Mouse (Mus musculus) midbrain, embryonic 11.5 days (tissue): ENCODE measurements at regions not wholly inside any gene's neighbourhood (a gene's known extent, or its start where the extent isn't known, plus 50 kb on each side); places are given as distances from the start of the nearest gene placed in this dataset.

ENCODE experiments used
- ATAC-seq: fragments of 200-750 bp; cut with Nextera tagmentation; 2 replicates; pipeline ENCODE4 v1.8.0; 2017; ENCODE audit warnings: moderate TSS enrichment, moderate library complexity; ENCODE audit not compliant: low FRiP score
- DNase-seq: peaks from one replicate; pipeline ENCODE4 v3.0.0; 2015; ENCODE audit warnings: low spot score; ENCODE audit errors: missing footprints
- H3K27ac ChIP-seq: fragments of 300-500 bp; sonication (generic); 2 replicates; pipeline ENCODE4 v1.5.1; 2014; ENCODE audit warnings: low read depth, low read length
- H3K27me3 ChIP-seq: fragments of 300-500 bp; sonication (generic); 2 replicates; pipeline ENCODE4 v1.6.1; 2014; ENCODE audit warnings: mild to moderate bottlenecking, low read length, moderate library complexity, mixed read lengths; ENCODE audit not compliant: control insufficient read depth, insufficient read depth
- H3K36me3 ChIP-seq: fragments of 300-500 bp; sonication (generic); 2 replicates; pipeline ENCODE4 v1.6.1; 2014; ENCODE audit warnings: mild to moderate bottlenecking, low read length, moderate library complexity, mixed read lengths; ENCODE audit not compliant: control insufficient read depth, insufficient read depth
- H3K4me1 ChIP-seq: fragments of 300-500 bp; sonication (generic); 2 replicates; pipeline ENCODE4 v1.6.1; 2014; ENCODE audit warnings: low read length; ENCODE audit not compliant: control insufficient read depth, insufficient read depth
- H3K4me2 ChIP-seq: fragments of 300-500 bp; sonication (generic); 2 replicates; pipeline ENCODE4 v1.6.1; 2014; ENCODE audit warnings: mild to moderate bottlenecking, moderate library complexity
- H3K4me3 ChIP-seq: fragments of 300-500 bp; sonication (generic); 2 replicates; pipeline ENCODE4 v1.5.1; 2014; ENCODE audit warnings: low read depth, low read length
- H3K9ac ChIP-seq: fragments of 300-500 bp; sonication (generic); 2 replicates; pipeline ENCODE4 v1.6.1; 2014; ENCODE audit warnings: low read length
- H3K9me3 ChIP-seq: fragments of 300-500 bp; sonication (generic); 2 replicates; pipeline ENCODE4 v1.6.1; 2016; ENCODE audit warnings: low read length; ENCODE audit not compliant: control insufficient read depth
- WGBS: fragments of 180-500 bp; shearing (Covaris S2); extraction: QIAGEN DNeasy Blood & Tissue Kit; methylation state at CpG from one replicate; pipeline ENCODE4 v1.1.7; 2014; 5-methylcytosine and 5-hydroxymethylcytosine counted together

DNA sequence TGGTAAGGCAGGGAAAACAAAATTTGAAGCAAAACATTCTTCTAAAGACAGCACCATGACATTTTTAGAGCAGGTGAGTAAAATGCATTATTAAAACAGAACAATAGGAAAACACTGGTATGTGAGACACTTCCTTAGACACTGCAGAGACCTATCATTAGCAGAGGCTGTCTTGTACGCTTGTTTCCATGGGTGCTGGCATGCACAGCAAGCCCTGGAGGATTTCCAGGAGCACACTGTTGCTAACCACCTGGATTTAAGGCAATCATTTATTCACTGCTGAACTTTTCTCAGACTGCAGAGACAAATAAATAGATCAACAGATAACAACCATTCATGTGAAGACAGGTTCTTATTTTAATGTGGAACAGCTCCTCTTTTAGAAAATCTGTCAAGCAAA lies 127.7 kb downstream of the Pros1 start:
- no peak overlapping the region for H3K4me2 ChIP-seq
- WGBS = 78% methylated on average over 1 of the region's 1 CpGs
- H3K4me3 ChIP-seq = no peak overlapping the region
- H3K9ac ChIP-seq = no peak overlapping the region
- DNase-seq (no peak), ATAC-seq (no peak)
- no peaks in the 10 kb centered on the region for H3K9me3 ChIP-seq
- no peak overlapping the region for H3K27ac ChIP-seq
- no peaks in the 10 kb centered on the region for H3K27me3 ChIP-seq
- H3K4me1 ChIP-seq = no peaks in the 10 kb centered on the region
- H3K36me3 ChIP-seq = no peaks in the 10 kb centered on the region

DNA sequence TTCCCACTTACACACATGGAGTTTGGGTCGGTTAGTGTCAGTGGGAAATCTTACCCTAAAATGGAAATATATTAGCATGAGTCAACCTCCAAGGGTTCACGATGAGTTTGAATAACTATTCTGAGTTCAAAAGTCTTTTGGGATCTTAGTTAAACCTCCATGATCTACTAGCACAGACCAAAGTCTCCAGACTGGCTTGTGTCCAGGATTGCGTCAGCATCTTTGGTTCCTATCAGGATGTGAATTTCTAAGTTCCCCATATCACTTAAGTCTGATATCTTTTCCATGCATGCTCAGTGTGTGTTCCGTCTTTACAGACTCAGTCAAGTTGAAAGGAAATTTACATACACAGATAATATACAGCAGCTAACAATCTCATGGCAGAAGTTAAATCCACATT lies 128.5 kb downstream of the Pros1 start:
- no peaks in the 10 kb centered on the region for H3K4me1 ChIP-seq
- no peak overlapping the region for H3K4me3 ChIP-seq
- H3K4me2 ChIP-seq = no peak overlapping the region
- no peaks in the 10 kb centered on the region for H3K9me3 ChIP-seq
- WGBS = 78% methylated on average over 4 of the region's 4 CpGs
- H3K27ac ChIP-seq = no peak overlapping the region
- H3K9ac ChIP-seq = no peak overlapping the region
- no peaks in the 10 kb centered on the region for H3K36me3 ChIP-seq
- no peaks in the 10 kb centered on the region for H3K27me3 ChIP-seq
- DNase-seq (no peak), ATAC-seq (no peak)

GRCm38 (mm10) chr16:62995555-62995954 lies 141.4 kb downstream of the Pros1 start:
- DNase-seq (peak; percentile 54), ATAC-seq (no peak)
- H3K4me1 ChIP-seq = no peaks in the 10 kb centered on the region
- no peaks in the 10 kb centered on the region for H3K27me3 ChIP-seq
- H3K27ac ChIP-seq = no peak overlapping the region
- WGBS = 82% methylated on average over 3 of the region's 3 CpGs
- H3K36me3 ChIP-seq = no peaks in the 10 kb centered on the region
- no peak overlapping the region for H3K4me3 ChIP-seq
- H3K4me2 ChIP-seq = no peak overlapping the region
- H3K9me3 ChIP-seq = no peaks in the 10 kb centered on the region
- no peak overlapping the region for H3K9ac ChIP-seq

DNA sequence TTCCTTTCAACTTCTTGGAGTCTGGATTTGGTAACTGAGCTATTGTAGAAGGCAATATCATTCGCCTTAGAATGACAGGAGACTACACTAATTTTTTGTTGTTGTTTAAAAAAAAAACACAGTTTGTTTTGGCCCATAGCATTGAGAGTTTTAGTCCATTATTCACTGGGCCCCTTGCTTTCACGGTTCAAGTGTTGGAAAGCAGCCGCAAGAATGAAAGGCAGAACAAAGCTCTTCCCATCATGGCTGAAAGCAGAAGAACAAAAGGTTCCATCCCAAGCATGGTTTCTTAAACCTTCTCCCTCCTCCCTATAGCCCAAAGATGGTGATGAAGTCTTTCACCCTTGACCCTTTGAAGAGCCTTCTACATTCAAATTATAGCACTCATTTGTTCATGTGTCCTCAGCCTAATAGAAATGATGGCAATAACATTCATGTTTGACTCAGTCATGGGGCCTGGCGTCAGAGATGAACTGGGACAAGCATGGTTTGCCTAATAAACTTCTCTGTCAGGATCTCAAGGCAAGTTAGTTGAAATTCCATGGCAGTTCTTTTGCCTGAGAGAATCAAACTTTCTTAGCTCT lies 157.1 kb downstream of the Pros1 start:
- Histone ChIP-seq H3K4me1 (no peaks in the 10 kb centered on the region), H3K27me3 (no peaks in the 10 kb centered on the region), H3K27ac (no peak overlapping the region), H3K4me2 (no peak overlapping the region), H3K9ac (no peak overlapping the region), H3K4me3 (no peak overlapping the region), H3K36me3 (no peaks in the 10 kb centered on the region), H3K9me3 (no peaks in the 10 kb centered on the region)
- WGBS = 23% methylated on average over 4 of the region's 4 CpGs
- ATAC-seq = 0 out of 2 replicates have a peak, but pooled peaks have one; percentile 25
- DNase-seq = peak; percentile 85

- Histone ChIP-seq H3K9me3 (no peaks in the 10 kb centered on the region), H3K4me3 (no peak overlapping the region), H3K36me3 (no peaks in the 10 kb centered on the region), H3K9ac (no peak overlapping the region), H3K27ac (no peak overlapping the region), H3K4me1 (no peaks in the 10 kb centered on the region), H3K4me2 (no peak overlapping the region), H3K27me3 (no peaks in the 10 kb centered on the region)
- no peak for ATAC-seq
- 44% methylated on average over 7 of the region's 7 CpGs for WGBS
- DNase-seq = peak; percentile 84
Measured at GRCm38 (mm10) chr16:63014453-63014852, 160.3 kb downstream of the Pros1 start.

DNA sequence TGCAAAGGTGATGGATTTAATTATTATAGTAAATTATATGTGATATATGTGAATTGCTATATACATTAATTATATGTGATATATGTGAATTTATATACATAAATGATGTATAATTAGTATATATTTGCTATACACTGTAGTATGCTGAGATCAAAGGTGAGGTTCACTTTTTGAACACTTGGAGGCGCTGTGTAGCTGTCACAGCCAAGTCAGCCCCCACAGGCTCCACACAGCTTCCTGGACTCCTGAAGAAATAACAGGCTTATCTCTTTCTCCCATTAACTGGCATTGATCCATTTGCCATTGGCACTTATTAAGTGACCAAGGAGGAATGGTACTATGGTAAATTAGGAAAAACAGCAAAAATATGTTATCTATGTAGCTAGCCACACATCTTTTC lies 162.0 kb downstream of the Pros1 start:
- peak; percentile 63; the same call in 1 of the 2 replicates for ATAC-seq
- 38% methylated on average over 1 of the region's 1 CpGs for WGBS
- H3K27ac ChIP-seq = no peak overlapping the region
- H3K27me3 ChIP-seq = no peaks in the 10 kb centered on the region
- H3K4me3 ChIP-seq = no peak overlapping the region
- no peaks in the 10 kb centered on the region for H3K4me1 ChIP-seq
- no peaks in the 10 kb centered on the region for H3K9me3 ChIP-seq
- H3K36me3 ChIP-seq = no peaks in the 10 kb centered on the region
- DNase-seq = peak; percentile 93
- H3K4me2 ChIP-seq = no peak overlapping the region
- no peak overlapping the region for H3K9ac ChIP-seq

DNA sequence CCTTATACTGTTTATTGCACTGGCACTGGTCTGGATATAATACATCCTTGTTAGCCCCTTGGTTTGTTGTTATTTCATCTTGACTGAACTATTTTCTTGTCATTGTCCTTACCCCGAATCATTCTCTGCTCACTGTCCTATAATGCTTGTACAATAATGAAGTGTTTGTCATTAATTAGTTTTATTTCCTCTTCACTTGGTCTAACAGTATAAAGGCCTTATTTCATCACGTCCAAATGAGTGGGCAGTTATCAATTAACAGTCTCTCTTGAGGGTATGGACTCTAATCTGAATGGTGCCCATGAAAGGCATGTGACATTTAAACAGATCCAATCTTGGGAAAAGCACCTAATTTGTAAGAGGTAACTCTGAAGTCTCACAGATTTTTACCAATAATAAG lies 162.6 kb downstream of the Pros1 start:
- Histone ChIP-seq H3K4me2 (no peak overlapping the region), H3K27me3 (no peaks in the 10 kb centered on the region), H3K36me3 (no peaks in the 10 kb centered on the region), H3K4me1 (no peaks in the 10 kb centered on the region), H3K27ac (no peak overlapping the region), H3K9me3 (no peaks in the 10 kb centered on the region), H3K9ac (no peak overlapping the region), H3K4me3 (no peak overlapping the region)
- peak; percentile 60 for DNase-seq
- WGBS = 75% methylated on average over 2 of the region's 2 CpGs
- no peak for ATAC-seq

GRCm38 (mm10) chr16:63030399-63030798 lies 176.3 kb downstream of the Pros1 start:
- H3K9ac ChIP-seq = no peak overlapping the region
- 77% methylated on average over 4 of the region's 4 CpGs for WGBS
- peak; percentile 38; the same call in 1 of the 2 replicates for ATAC-seq
- DNase-seq = no peak
- no peak overlapping the region for H3K4me3 ChIP-seq
- H3K4me1 ChIP-seq = peaks cover 10% of the 10 kb centered on the region
- H3K36me3 ChIP-seq = no peaks in the 10 kb centered on the region
- H3K9me3 ChIP-seq = no peaks in the 10 kb centered on the region
- no peaks in the 10 kb centered on the region; the same call in 1 of the 2 replicates for H3K27me3 ChIP-seq
- H3K27ac ChIP-seq = no peak overlapping the region
- no peak overlapping the region for H3K4me2 ChIP-seq

DNA sequence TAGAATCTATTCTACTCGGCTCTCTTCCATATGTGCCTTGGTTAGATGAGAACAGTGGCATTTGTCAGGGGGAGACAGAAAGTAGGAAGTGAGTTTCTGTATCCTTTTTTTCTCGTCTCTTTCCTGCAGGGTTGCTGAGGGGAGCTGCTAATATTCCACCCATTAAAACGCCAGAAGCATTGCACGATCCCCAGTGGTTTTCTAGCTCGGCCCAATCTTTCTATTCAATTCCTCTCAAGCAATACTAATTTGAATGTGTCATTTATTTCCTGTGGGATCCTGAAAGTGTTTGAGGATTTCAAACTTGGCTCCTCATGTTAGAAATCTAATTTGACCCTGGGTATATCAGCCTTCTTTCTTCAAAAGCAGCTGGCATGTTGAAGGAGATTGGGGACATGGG lies 176.9 kb downstream of the Pros1 start:
- Histone ChIP-seq H3K27ac (no peak overlapping the region), H3K9ac (no peak overlapping the region), H3K36me3 (no peaks in the 10 kb centered on the region), H3K4me3 (no peak overlapping the region), H3K27me3 (no peaks in the 10 kb centered on the region; the same call in 1 of the 2 replicates), H3K4me2 (no peak overlapping the region), H3K4me1 (peaks cover 10% of the 10 kb centered on the region), H3K9me3 (no peaks in the 10 kb centered on the region)
- ATAC-seq = peak; percentile 17; the same call in 1 of the 2 replicates
- WGBS = 23% methylated on average over 5 of the region's 5 CpGs
- peak; percentile 84 for DNase-seq
